Mouse (Mus musculus) right cerebral cortex, postnatal 10 days (tissue): Measurements from ENCODE around the gene Dhfr.

Source experiments
- DNase-seq, 2 experiments: peaks; one replicate each; pipeline ENCODE4 v3.0.0; 2021; ENCODE audit warnings: low spot score in 2 of 2

Dhfr gene

GRCm38 (mm10) chr13:92387367-92387766, 32.8 kb downstream of the Dhfr start:
- no peak for DNase-seq

- no peak for DNase-seq
Measured at GRCm38 (mm10) chr13:92393047-92393661, 38.6 kb downstream of the Dhfr start.

- DNase-seq = no peak
Measured at GRCm38 (mm10) chr13:92398491-92399384, 44.2 kb downstream of the Dhfr start.

GRCm38 (mm10) chr13:92402063-92402462, 47.5 kb downstream of the Dhfr start:
- no peak for DNase-seq

- no peak for DNase-seq
Measured at GRCm38 (mm10) chr13:92403496-92403895, 49.0 kb downstream of the Dhfr start.

- DNase-seq = no peak
Measured at GRCm38 (mm10) chr13:92410486-92410885, 56.0 kb downstream of the Dhfr start.

GRCm38 (mm10) chr13:92419630-92420029, 65.1 kb downstream of the Dhfr start:
- DNase-seq = no peak

GRCm38 (mm10) chr13:92423711-92424110, 69.2 kb downstream of the Dhfr start:
- DNase-seq = no peak

- peak; percentile 60 to 71 for DNase-seq
Measured at GRCm38 (mm10) chr13:92425758-92426264, 71.3 kb downstream of the Dhfr start, which contains the start of gene Ankrd34b. TSS of gene Ankrd34b (plus strand) at chr13:92425896.

GRCm38 (mm10) chr13:92426294-92427051, 71.9 kb downstream of the Dhfr start:
- DNase-seq = peak; percentile 49 to 55

GRCm38 (mm10) chr13:92427351-92427855, 72.9 kb downstream of the Dhfr start:
- no peak for DNase-seq
